ENCODE assay signal across 28 mouse cellular contexts in the genomic region with DNA sequence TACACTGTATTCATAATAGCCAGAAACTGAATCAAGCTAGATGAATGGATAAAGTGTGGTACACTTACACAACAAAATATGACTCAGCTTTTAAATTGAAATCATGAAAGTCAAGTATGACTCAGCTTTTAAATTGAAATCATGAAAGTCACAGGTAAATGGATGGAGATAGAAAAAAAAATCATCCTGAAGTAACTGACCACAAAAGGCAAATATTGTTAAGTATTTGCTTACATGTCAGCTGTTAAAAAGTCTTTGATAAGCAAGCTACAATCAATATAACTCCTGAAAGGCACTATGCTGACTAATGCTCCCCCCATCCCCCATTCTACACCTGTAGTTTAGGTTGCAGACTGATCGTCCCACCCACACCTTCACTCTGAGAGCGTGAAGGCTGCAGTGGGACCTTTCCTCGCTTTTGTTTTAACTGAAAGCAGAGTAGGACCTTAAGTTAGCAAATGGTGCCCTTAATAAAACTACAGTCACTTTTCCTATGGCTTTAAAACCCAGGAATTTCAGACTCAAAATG.
"Had no signal": no experiment of that assay in that cellular context is flagged by ENCODE, and none has a peak within 500 bp of the region (broad histone marks: within the 10 kb centered on the region; RNA-seq: fewer than 3 reads in every experiment).

No protein-coding gene starts in this region.

- H3K9me3 ChIP-seq: heart, embryonic 10.5 days; heart, embryonic 12.5 days; hindbrain, embryonic 10.5 days; hindbrain, embryonic 12.5 days; intestine, embryonic 15.5 days; limb, embryonic 12.5 days; liver, embryonic 13.5 days had no signal

- H3K36me3 ChIP-seq: liver, embryonic 13.5 days had no signal

- H3K4me2 ChIP-seq: heart, embryonic 12.5 days; hindbrain, embryonic 12.5 days; hindbrain, embryonic 14.5 days; intestine, embryonic 15.5 days; limb, embryonic 12.5 days; liver, embryonic 11.5 days; liver, embryonic 13.5 days had no signal

- H3K4me1 ChIP-seq: hindbrain, embryonic 10.5 days; hindbrain, embryonic 12.5 days; intestine, embryonic 15.5 days; limb, embryonic 12.5 days had no signal

- ATAC-seq: hindbrain, embryonic 16.5 days; inflammation-experienced regulatory T-cells, adult 6 months; intestine, embryonic 15.5 days; intestine, postnatal 0 days had no signal

- H3K4me3 ChIP-seq: heart, adult 2 months; heart, embryonic 10.5 days; heart, embryonic 12.5 days; hindbrain, embryonic 10.5 days; hindbrain, embryonic 12.5 days; intestine, embryonic 15.5 days; layer of hippocampus, adult 2 months; limb, embryonic 12.5 days; liver, embryonic 13.5 days had no signal

- H3K27me3 ChIP-seq: heart, embryonic 12.5 days; hindbrain, embryonic 12.5 days; intestine, embryonic 15.5 days; limb, embryonic 12.5 days; liver, embryonic 13.5 days had no signal

- H3K27ac ChIP-seq: heart, adult 2 months; heart, embryonic 10.5 days; hindbrain, embryonic 10.5 days; hindbrain, embryonic 12.5 days; hindbrain, embryonic 14.5 days; intestine, embryonic 15.5 days; layer of hippocampus, adult 2 months; limb, embryonic 12.5 days; liver, embryonic 13.5 days had no signal

- H3K9ac ChIP-seq: heart, embryonic 12.5 days; hindbrain, embryonic 12.5 days; hindbrain, embryonic 14.5 days; intestine, embryonic 15.5 days; limb, embryonic 12.5 days; liver, embryonic 13.5 days had no signal

- DNase-seq: gastrocnemius, postnatal 14 days; gastrocnemius, postnatal 36 days; heart, adult 11 months; heart, adult 2 months; heart, postnatal 10 days; heart, postnatal 4 days; kidney, adult 18-20 months; kidney, adult 8-10 months; kidney, postnatal 10 days; kidney, postnatal 25 days; kidney, postnatal 4 days; layer of hippocampus, adult 9-11 months; layer of hippocampus, postnatal 36 days; left cerebral cortex, postnatal 4 days; liver; liver, embryonic 13.5 days had no signal
